Mouse (Mus musculus): ENCODE measurements at regions not wholly inside any gene's neighbourhood (a gene's known extent, or its start where the extent isn't known, plus 50 kb on each side); places are given as distances from the start of the nearest gene placed in this dataset.

DNA sequence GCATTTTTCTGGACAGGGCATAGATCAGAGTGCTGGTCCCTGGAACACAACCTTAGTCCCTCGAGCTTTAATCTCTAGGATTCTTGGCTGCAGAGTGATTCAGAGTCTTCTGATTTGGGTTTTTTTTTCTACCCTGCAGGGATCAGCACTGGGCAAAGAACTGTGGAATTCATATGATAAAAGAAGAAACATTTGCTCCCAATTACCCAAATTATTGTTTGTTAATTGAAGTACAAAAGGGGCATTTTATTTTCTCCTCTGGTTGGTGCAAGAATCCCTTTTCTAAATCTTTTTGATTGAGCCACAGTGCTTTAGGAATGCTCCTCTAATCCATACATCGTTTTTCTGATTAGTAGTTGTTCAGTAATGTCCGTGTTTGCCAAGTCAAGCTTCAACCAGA lies 219.7 kb upstream of the Irx3 start:
- Histone ChIP-seq H3K4me1 (ENCODE audit: control insufficient read depth, insufficient read depth, low read length) (no peaks in the 10 kb centered on the region), H3K4me3 (ENCODE audit: insufficient read depth, low read length) (no peak overlapping the region), H3K27ac (ENCODE audit: insufficient read depth, low read length) (no peak overlapping the region)
- TF ChIP-seq CTCF (IDR thresholded peaks at IDR 0.05; ENCODE audit: extremely low read depth, insufficient read depth, low read length) (no peak), POLR2A (IDR thresholded peaks at IDR 0.05; ENCODE audit: extremely low read depth, insufficient read depth, low read length) (no peak)

DNA sequence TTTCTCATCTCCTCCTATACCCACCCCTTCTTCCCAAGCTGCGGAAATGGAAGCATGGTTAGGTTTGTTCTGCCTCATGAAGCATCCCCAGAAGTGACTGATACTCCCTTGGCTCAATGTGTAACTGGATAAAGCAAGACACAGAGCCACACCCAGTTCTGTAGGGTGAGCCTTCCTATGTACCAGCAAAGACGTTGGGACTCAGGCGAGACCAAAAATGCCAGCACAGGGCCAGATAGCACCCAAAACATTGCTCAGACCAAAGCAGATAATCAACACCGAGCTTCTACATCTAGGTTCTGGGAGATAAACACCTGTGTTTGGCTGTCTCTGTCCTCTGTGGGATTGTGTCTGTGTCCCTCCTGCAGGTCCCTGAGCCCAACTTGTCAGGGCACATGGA lies 212.8 kb upstream of the Irx3 start:
- Histone ChIP-seq H3K27ac (ENCODE audit: insufficient read depth, low read length) (no peak overlapping the region), H3K4me3 (ENCODE audit: insufficient read depth, low read length) (no peak overlapping the region), H3K4me1 (ENCODE audit: control insufficient read depth, insufficient read depth, low read length) (no peaks in the 10 kb centered on the region)
- TF ChIP-seq CTCF (IDR thresholded peaks at IDR 0.05; ENCODE audit: extremely low read depth, insufficient read depth, low read length): no peak

GRCm38 (mm10) chr8:92013183-92013582 lies 211.3 kb upstream of the Irx3 start:
- H3K4me3 ChIP-seq (ENCODE audit: insufficient read depth, low read length): no peak overlapping the region
- no peak overlapping the region for H3K27ac ChIP-seq (ENCODE audit: insufficient read depth, low read length)
- no peaks in the 10 kb centered on the region for H3K4me1 ChIP-seq (ENCODE audit: control insufficient read depth, insufficient read depth, low read length)
- TF ChIP-seq CTCF (IDR thresholded peaks at IDR 0.05; ENCODE audit: extremely low read depth, insufficient read depth, low read length): no peak
- TF ChIP-seq POLR2A (IDR thresholded peaks at IDR 0.05; ENCODE audit: extremely low read depth, insufficient read depth, low read length): no peak

- Histone ChIP-seq H3K27ac (ENCODE audit: insufficient read depth, low read length) (no peak overlapping the region), H3K4me1 (ENCODE audit: control insufficient read depth, insufficient read depth, low read length) (no peaks in the 10 kb centered on the region), H3K4me3 (ENCODE audit: insufficient read depth, low read length) (no peak overlapping the region)
- TF ChIP-seq POLR2A (IDR thresholded peaks at IDR 0.05; ENCODE audit: extremely low read depth, insufficient read depth, low read length): no peak
- no peak for TF ChIP-seq CTCF (IDR thresholded peaks at IDR 0.05; ENCODE audit: extremely low read depth, insufficient read depth, low read length)
Measured at GRCm38 (mm10) chr8:92010412-92010811, 208.5 kb upstream of the Irx3 start.

DNA sequence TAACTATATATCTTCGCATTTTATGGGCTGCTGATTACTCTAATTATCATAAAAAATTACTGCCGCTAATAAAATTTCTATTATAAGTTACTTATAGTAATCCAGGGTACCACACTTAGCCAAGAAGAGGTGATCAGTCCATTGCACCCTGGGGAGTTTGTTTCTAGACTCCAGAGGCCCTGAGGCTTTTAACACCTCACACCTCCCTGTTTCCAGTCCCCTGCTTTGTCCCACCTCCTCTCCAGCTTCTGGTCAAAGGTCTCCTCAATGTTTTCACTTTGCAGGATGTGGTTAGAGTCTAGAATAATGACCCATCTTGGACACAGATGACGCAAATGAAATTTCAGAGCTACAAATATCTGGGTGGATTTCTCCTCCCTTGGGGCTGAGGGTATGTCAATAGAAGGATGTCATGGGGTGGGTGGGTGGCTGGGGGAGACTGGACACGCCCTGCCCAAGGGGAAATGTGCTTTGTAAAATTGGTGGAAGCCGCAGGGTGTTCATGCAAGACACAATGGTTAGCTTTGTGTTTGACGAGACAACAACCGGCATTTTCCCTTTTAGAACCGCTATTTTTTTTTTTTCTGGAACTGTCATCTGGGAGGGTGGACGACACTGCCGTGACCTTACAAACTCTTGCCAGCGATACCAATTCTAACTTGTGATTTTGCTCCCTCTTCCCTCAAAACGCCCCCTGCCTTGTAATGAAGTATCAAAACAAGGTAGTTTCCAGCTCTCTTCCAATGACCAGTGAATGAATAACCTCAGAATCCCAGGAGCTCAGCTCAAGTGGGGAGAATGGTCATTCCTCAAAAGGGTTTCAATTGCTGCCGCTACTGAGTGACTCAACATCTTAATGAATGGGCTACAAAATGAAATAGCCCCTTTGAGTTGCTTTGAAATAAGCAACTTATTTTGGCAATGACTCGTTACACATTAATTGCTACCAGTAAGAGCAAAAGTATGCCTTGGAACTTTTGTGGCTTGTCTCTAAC lies 207.0 kb upstream of the Irx3 start:
- TF ChIP-seq CTCF (IDR thresholded peaks at IDR 0.05; ENCODE audit: extremely low read depth, insufficient read depth, low read length) (no peak), POLR2A (IDR thresholded peaks at IDR 0.05; ENCODE audit: extremely low read depth, insufficient read depth, low read length) (no peak)
- no peak overlapping the region for H3K4me3 ChIP-seq (ENCODE audit: insufficient read depth, low read length)

DNA sequence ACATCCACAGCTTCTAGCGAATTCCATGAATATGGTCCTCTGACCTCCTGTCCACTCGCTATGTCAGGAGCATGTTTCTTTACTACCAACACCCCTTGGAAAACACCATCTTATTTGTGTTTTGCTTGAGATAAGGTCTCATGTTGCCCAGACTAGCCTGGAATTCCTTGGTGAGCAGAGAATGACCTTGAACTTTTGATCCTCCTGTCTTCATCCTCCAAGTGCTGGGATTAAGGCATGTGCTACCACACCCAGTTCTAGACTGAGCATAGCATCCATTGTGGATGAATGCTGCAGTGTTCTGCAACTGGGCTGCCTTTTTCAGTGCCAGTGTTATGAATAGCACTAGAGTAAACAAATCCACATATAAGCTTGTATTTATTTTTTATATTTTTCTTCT lies 203.2 kb upstream of the Irx3 start:
- TF ChIP-seq CTCF (IDR thresholded peaks at IDR 0.05; ENCODE audit: extremely low read depth, insufficient read depth, low read length) (no peak), POLR2A (IDR thresholded peaks at IDR 0.05; ENCODE audit: extremely low read depth, insufficient read depth, low read length) (no peak)
- no peak overlapping the region for H3K27ac ChIP-seq (ENCODE audit: insufficient read depth, low read length)
- no peak overlapping the region for H3K4me3 ChIP-seq (ENCODE audit: insufficient read depth, low read length)
- no peaks in the 10 kb centered on the region for H3K4me1 ChIP-seq (ENCODE audit: control insufficient read depth, insufficient read depth, low read length)

More for the DNA sequence above, 207.0 kb upstream of the Irx3 start:
- H3K27ac ChIP-seq (ENCODE audit: insufficient read depth, low read length): peak overlapping the region; percentile 70
- no peaks in the 10 kb centered on the region for H3K4me1 ChIP-seq (ENCODE audit: control insufficient read depth, insufficient read depth, low read length)

GRCm38 (mm10) chr8:92004532-92004931 lies 202.7 kb upstream of the Irx3 start:
- Histone ChIP-seq H3K4me3 (ENCODE audit: insufficient read depth, low read length) (no peak overlapping the region), H3K27ac (ENCODE audit: insufficient read depth, low read length) (no peak overlapping the region), H3K4me1 (ENCODE audit: control insufficient read depth, insufficient read depth, low read length) (no peaks in the 10 kb centered on the region)
- no peak for TF ChIP-seq POLR2A (IDR thresholded peaks at IDR 0.05; ENCODE audit: extremely low read depth, insufficient read depth, low read length)
- no peak for TF ChIP-seq CTCF (IDR thresholded peaks at IDR 0.05; ENCODE audit: extremely low read depth, insufficient read depth, low read length)

- Histone ChIP-seq H3K4me3 (ENCODE audit: insufficient read depth, low read length) (no peak overlapping the region), H3K27ac (ENCODE audit: insufficient read depth, low read length) (no peak overlapping the region), H3K4me1 (ENCODE audit: control insufficient read depth, insufficient read depth, low read length) (no peaks in the 10 kb centered on the region)
- no peak for TF ChIP-seq POLR2A (IDR thresholded peaks at IDR 0.05; ENCODE audit: extremely low read depth, insufficient read depth, low read length)
- TF ChIP-seq CTCF (IDR thresholded peaks at IDR 0.05; ENCODE audit: extremely low read depth, insufficient read depth, low read length): no peak
Measured at GRCm38 (mm10) chr8:92000368-92000767, 198.5 kb upstream of the Irx3 start.

- TF ChIP-seq CTCF (IDR thresholded peaks at IDR 0.05; ENCODE audit: extremely low read depth, insufficient read depth, low read length) (no peak), POLR2A (IDR thresholded peaks at IDR 0.05; ENCODE audit: extremely low read depth, insufficient read depth, low read length) (no peak)
- H3K4me3 ChIP-seq (ENCODE audit: insufficient read depth, low read length): no peak overlapping the region
- H3K4me1 ChIP-seq (ENCODE audit: control insufficient read depth, insufficient read depth, low read length): no peaks in the 10 kb centered on the region
- no peak overlapping the region for H3K27ac ChIP-seq (ENCODE audit: insufficient read depth, low read length)
Measured at GRCm38 (mm10) chr8:91999661-92000060, 197.8 kb upstream of the Irx3 start.

DNA sequence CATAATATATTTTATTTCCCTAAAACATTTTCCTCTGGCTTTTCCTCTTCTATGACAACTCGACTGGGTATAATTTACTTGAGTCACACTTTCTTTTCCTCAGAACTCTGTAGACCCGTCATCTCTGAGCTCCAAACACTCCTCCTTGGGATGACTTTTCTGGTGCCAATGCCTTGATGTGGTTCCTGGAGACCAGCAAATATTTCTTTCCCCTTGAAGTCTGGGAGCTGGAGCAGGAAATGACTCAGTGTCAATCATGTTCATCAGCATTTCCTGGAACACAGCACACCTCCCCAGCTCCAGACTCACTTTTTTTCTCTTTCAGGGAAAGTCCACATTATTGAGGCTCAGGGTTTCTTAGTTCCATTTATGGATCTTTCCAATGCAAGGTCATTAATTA lies 197.3 kb upstream of the Irx3 start:
- Histone ChIP-seq H3K4me3 (ENCODE audit: insufficient read depth, low read length) (no peak overlapping the region), H3K4me1 (ENCODE audit: control insufficient read depth, insufficient read depth, low read length) (no peaks in the 10 kb centered on the region), H3K27ac (ENCODE audit: insufficient read depth, low read length) (no peak overlapping the region)
- TF ChIP-seq CTCF (IDR thresholded peaks at IDR 0.05; ENCODE audit: extremely low read depth, insufficient read depth, low read length) (no peak), POLR2A (IDR thresholded peaks at IDR 0.05; ENCODE audit: extremely low read depth, insufficient read depth, low read length) (no peak)
